Mouse (Mus musculus) brain, adult 2 months (tissue): ENCODE measurements around the gene Thsd4.

ENCODE experiments used
- DNase-seq: peaks from one replicate; pipeline ENCODE4 v3.0.0; 2011; ENCODE audit warnings: low read depth, low spot score

Thsd4 gene

GRCm38 (mm10) chr9:60457359-60458210 lies 64.3 kb downstream of the Thsd4 start:
- peak; percentile 62 for DNase-seq

GRCm38 (mm10) chr9:60456651-60457050 lies 65.2 kb downstream of the Thsd4 start:
- DNase-seq: peak; percentile 79

- no peak for DNase-seq
Measured at GRCm38 (mm10) chr9:60454406-60455076, 67.3 kb downstream of the Thsd4 start.

- DNase-seq: no peak
Measured at GRCm38 (mm10) chr9:60449498-60449897, 72.3 kb downstream of the Thsd4 start.

- peak; percentile 16 for DNase-seq
Measured at GRCm38 (mm10) chr9:60445821-60446220, 76.0 kb downstream of the Thsd4 start.

GRCm38 (mm10) chr9:60441274-60441902 lies 80.5 kb downstream of the Thsd4 start:
- DNase-seq: peak; percentile 31

- DNase-seq: no peak
Measured at GRCm38 (mm10) chr9:60440506-60440905, 81.3 kb downstream of the Thsd4 start.

- no peak for DNase-seq
Measured at GRCm38 (mm10) chr9:60436246-60436645, 85.6 kb downstream of the Thsd4 start.

GRCm38 (mm10) chr9:60434093-60434492 lies 87.8 kb downstream of the Thsd4 start:
- no peak for DNase-seq

GRCm38 (mm10) chr9:60431924-60432323 lies 89.9 kb downstream of the Thsd4 start:
- DNase-seq: no peak

- peak; percentile 79 for DNase-seq
Measured at GRCm38 (mm10) chr9:60430017-60430416, 91.8 kb downstream of the Thsd4 start.

GRCm38 (mm10) chr9:60414076-60414755 lies 107.6 kb downstream of the Thsd4 start:
- peak; percentile 78 for DNase-seq

GRCm38 (mm10) chr9:60410872-60411635 lies 110.8 kb downstream of the Thsd4 start:
- DNase-seq: peak; percentile 73

- DNase-seq: peak; percentile 46
Measured at GRCm38 (mm10) chr9:60407374-60407773, 114.5 kb downstream of the Thsd4 start.

GRCm38 (mm10) chr9:60405777-60406176 lies 116.1 kb downstream of the Thsd4 start:
- DNase-seq: no peak

- no peak for DNase-seq
Measured at GRCm38 (mm10) chr9:60402681-60403080, 119.2 kb downstream of the Thsd4 start.

GRCm38 (mm10) chr9:60400001-60400400 lies 121.8 kb downstream of the Thsd4 start:
- no peak for DNase-seq

GRCm38 (mm10) chr9:60398073-60398472 lies 123.8 kb downstream of the Thsd4 start:
- DNase-seq: no peak

GRCm38 (mm10) chr9:60396096-60396495 lies 125.8 kb downstream of the Thsd4 start:
- DNase-seq: no peak

- DNase-seq: no peak
Measured at GRCm38 (mm10) chr9:60392916-60393315, 128.9 kb downstream of the Thsd4 start.

- no peak for DNase-seq
Measured at GRCm38 (mm10) chr9:60384751-60385150, 137.1 kb downstream of the Thsd4 start.
